Mouse (Mus musculus) urinary bladder, postnatal 4 days (tissue): Measurements from ENCODE around the gene Gm49392.
"Not testable (repeated sequence)": the region's sequence is repeated elsewhere in the genome, so short reads cannot be mapped to it uniquely, and the experiment has no call there.

Experiments used
- DNase-seq, 2 experiments: peaks; one replicate each; pipeline ENCODE4 v3.0.0; 2021 to 2022; ENCODE audit warnings: low spot score in 2 of 2

Gm49392 gene

DNA sequence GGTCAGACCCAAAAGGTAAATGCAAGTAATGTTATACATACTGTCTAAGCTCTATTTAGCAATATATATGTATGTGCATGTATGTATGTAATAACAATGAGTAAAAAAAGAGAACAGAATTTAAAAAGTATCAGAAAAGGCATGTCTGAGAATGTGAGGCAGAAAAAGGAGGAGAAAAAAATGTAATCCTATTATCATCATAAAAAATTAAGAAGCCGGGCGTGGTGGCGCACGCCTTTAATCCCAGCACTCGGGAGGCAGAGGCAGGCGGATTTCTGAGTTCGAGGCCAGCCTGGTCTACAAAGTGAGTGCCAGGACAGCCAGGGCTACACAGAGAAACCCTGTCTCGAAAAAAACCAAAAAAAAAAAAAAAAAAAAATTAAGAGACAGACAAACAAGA, at the start of gene Gm49392:
Gene Gm49392, minus strand, starts transcription at position 101 of the 400 bp plus-strand sequence.
- DNase-seq, result not testable (repeated sequence)

DNA sequence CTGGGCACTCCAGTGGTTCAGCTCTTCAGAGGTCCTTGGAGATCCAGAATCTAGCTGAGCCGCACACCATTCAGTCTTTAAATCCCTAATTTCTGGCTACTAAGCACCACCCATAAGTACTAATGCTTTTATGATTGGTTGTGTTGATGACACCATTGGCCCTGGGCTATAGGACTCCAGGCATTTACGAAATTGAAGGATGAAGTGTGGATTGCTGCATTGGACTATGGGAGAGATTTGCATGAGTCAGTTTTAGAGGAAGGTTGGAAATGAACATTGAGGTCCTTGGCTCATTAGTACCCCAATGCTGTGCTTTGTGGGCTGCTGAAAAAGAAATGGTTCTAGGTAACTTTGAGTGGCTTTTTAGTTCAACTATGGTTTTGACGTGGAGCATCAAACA, 45.2 kb upstream of the Gm49392 start, which contains the start of gene Tpbpa:
Gene Tpbpa, minus strand, starts transcription at position 101 of the 400 bp plus-strand sequence.
- DNase-seq, result not testable (repeated sequence)

DNA sequence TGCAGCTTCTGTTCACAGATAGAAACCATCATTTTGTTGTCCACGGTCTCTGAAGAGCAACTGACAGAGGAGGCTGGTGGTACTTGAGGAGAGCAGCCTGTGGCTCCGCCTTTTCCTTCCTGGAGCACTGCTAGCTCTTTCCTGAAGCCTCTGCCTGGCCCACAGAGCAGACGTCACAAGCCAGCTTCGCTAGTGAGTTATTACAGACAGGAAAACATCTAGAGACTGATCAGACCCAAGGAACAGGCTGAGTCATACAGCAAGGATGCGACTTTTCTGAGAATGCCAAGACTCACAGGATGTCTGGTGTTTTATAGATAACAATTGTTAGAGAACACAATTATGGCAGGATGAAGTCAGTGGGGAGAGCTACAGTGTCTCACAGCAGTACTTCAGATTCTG, 39.8 kb upstream of the Gm49392 start, which contains the start of the genes Gm49391 and Ctla2a:
Gene Gm49391, minus strand, starts transcription at position 72 of the 402 bp plus-strand sequence.
Gene Ctla2a, minus strand, starts transcription at position 126 of the 402 bp plus-strand sequence.
- DNase-seq, result no peak

DNA sequence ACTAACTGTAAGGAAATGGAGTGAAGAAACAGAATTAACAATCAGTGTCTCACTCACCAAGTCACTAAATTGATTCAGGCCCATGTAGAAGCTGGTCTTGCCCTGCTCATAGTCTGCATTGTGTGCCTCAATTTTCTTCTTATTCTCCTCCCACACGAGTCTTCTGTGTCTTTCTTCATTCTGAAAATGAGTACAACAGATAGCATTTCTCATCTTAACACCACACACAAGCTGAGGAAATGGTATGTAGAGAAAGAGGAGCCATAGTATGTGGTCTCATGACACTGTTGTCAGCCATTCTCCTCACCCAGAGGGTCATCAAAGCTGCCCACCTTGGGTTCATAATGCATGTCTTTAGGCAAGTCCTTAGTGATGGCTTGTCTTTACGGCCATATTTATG, 38.8 kb upstream of the Gm49392 start, which contains the start of gene Gm49393:
Gene Gm49393, minus strand, starts transcription at position 101 of the 400 bp plus-strand sequence.
- DNase-seq, result not testable (repeated sequence)

DNA sequence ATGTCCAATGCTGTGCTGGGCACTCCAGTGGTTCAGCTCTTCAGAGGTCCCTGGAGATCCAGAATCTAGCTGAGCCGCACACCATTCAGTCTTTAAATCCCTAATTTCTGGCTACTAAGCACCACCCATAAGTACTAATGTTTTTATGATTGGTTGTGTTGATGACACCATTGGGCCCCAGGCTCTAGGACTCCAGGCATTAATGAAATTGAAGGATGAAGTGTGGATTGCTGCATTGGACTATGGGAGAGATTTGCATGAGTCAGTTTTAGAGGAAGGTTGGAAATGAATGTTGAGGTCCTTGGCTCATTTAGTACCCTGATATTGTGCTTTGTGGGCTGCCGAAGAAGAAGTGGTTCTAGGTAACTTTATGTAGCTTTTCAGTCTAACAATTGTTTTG, 8.1 kb upstream of the Gm49392 start, which contains the start of gene Tpbpb:
Gene Tpbpb, minus strand, starts transcription at position 101 of the 400 bp plus-strand sequence.
- DNase-seq, result not testable (repeated sequence)

DNA sequence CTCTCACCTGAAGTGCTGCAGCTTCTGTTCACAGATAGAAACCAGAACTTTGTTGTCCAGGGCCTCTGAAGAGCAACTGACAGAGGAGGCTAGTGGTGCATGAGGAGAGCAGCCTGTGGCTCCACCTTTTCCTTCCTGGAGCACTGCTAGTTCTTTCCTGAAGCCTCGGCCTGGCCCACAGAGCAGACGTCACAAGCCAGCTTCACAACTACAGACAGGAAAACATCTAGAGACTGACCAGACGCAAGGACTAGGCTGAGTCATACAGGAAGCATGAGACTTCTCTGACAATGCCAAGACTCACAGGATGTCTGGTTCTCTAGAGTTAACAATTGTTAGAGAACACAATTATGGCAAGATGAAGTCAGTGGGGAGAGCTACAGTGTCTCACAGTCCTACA, 634 bp upstream of the Gm49392 start, which contains the start of gene Ctla2b:
Gene Ctla2b, minus strand, starts transcription at position 120 of the 400 bp plus-strand sequence.
- no peak for DNase-seq

DNA sequence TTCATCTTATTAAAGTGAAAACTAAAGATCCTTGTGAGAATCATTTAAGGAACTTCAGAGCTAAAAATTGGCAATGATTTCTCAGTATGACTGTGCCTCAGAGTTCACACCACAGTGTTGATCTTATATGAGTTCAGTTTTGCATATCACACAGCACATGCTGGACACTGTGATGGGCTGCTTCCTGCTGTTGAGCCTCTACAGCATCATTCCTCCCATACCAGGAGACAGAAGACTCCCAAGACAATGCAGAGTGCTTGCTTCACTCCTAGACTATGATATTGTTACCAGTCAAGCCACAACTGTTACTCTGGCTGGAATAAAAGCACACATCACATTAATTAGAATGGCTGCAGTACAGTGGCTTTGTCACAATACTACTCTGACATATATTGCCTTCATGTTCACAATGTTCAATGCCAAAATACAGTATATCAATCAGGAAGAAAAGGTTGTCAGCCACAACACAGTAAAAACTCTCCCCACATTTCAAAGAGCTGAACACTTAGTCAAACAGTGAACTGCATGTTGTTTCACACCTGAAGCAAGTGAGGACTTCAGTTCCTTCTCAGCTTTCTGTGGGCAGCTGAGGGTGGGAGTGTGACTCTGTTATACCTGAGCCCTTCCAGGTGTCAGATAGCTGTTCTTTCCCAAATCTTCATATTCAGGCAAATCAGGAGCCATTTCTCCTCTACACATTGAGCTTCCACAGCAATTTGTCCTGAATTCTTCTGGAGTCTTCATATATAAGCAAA, 1.1 kb downstream of the Gm49392 start:
- DNase-seq, result no peak

DNA sequence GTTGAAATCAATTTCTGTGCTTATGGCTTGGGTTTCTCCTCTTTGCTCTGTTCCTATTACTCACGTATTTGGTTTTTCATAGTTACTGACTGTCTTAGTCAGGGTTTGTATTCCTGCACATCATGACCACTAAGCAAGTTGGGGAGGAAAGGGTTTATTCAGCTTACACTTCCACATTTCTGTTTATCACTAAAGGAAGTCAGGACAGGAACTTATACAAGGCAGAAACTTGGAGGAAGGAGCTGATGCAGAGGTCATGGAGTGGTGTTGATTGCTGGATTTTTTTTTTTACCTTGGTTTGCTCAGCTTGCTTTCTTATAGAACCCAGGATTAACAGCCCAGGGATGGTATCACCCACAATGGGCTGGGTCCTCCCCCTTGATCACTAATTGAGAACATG, 4.4 kb downstream of the Gm49392 start:
- no peak for DNase-seq

DNA sequence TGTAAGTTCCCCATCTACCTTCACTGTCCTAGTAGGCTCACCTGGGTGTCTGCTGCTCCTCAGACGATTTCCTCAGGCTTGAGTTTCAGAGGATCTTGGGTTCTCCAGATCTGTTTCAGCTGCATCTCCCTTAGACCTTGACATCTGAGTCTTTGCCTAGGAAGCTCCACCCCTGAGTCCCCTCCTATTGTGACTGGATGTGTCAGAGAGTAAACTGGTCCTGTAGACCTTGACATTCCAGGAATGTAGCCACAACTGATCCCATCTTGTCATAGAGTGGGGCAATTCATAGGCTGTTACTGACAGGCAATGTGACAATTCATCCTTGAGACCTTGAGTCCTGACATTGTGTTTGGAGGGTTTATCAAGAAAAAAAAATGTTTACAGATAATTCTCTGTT, 32.4 kb downstream of the Gm49392 start, which contains the start of gene 4930486L24Rik:
Gene 4930486L24Rik, minus strand, starts transcription at position 195 of the 400 bp plus-strand sequence.
- no peak for DNase-seq

DNA sequence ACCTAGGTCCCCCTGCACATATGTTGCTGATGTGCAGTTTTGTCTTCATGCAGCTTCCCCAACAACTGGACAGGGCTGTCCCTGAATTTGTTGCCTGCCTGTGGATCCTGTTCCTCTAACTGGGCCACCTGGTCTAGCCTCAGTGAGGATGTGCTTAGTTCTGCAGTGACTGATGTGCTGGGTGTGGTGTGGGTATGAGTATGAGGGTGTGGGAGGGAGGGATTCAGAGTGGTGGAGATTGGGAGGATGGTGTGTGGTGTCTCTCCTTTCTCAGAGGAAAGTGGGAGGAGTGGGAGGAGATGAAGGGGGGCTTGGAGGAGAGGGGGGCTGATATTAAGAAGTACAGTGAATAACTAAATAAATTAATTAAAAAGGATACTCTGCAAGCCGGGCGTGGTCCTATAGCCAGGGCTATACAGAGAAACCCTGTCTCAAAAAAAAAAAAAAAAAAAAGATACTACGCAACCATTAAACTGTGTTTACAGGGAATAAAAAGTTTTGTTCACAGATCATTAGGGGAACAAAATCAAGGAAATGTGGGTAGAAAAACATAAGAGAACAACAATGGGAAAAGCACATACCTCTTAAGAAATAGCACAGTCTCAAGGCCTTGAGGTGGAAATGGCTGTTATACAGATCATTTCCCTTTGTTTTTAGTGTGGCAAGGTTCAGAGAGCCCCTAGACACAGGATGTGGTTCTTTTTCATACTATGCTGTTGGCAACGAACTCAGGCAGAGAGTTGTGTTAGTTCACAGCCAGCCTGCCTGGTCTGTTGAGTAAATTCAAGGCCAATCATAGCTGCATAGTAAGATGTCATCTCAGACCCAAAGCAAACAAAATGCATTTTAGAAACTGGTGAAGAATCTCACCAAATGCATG, 48.2 kb downstream of the Gm49392 start:
- no peak for DNase-seq

DNA sequence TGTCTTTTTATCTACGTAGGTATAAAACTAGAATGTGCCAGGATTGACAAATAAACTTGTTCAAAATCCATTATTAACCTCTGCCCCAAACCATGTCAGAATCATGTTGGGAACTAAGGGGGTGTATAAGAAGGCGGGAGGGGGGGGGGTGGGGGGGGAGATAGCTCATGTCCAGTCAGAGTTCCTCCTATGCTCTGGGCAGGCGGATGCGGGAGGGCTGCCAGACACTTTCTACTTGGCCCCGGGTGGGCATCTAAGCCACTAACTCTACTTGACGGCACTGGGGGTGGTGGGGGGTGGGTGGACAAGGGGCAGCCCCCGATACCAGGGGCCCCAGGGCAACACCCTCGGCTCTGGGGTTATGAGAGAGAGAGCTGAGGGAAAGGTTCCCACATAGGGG, 53.5 kb downstream of the Gm49392 start:
- DNase-seq, result no peak

DNA sequence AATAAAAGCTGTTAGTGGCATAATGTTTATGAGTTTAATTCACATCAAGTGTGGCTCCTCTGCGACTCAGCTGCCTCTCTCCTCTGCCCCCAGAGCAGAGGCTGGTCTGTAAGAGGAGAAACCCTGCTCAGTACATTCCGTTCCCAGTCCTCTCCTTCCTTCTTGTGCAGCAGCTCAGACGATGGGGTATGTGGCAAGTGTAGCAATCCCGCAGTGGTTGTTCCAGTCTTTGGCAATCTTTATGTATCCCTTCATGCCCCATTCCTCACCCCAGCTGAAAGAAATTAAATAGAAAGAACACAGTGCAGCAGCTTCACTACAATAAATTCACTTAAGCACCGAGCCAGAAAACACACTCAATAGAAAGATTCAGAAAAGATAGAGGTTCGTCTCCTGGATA, 54.0 kb downstream of the Gm49392 start:
- DNase-seq, result no peak

DNA sequence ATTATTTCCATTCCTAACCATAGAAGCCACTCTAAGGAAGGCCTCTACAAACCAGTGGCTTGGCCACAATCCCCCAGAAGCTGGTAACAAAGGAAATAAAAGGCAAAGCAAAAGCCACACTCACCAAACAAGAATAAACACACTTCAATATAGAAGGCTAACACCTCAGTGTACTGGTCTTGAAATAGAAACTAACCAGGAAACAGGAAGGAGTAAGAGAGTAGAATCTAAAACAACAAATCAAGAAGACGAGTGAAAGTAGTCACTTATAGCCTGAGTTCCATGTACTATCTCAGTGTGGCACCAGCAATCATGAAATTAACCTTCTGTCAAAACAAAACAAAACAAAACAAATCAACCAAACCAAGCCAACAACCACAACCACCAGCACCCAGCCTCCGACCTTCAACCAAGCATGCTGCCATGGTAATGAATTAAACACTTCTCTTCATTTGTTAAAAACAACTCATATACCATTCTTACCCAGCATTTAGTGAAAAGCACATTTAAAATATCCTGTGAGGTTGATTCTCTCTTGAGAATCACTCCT, 57.3 kb downstream of the Gm49392 start:
- no peak for DNase-seq

DNA sequence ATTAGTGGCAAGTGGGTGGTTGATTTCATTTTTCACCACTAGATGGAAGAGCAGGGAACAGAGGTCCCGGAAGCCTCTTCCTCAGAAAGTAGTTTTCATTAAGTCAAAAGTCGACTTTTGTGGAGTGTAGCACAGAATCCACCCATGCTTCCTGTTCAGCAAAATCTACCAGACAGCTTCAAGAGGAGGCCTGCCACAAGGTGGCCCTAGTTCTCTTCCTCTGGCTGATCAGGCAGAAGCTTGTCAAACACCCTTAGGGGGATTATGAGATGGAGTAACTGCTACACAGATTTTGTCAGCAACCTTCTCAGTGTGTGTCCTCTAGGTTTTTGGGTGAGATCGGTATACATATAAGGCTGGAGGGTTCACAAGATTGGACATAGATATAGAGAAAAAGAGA, 70.6 kb downstream of the Gm49392 start:
- no peak for DNase-seq

DNA sequence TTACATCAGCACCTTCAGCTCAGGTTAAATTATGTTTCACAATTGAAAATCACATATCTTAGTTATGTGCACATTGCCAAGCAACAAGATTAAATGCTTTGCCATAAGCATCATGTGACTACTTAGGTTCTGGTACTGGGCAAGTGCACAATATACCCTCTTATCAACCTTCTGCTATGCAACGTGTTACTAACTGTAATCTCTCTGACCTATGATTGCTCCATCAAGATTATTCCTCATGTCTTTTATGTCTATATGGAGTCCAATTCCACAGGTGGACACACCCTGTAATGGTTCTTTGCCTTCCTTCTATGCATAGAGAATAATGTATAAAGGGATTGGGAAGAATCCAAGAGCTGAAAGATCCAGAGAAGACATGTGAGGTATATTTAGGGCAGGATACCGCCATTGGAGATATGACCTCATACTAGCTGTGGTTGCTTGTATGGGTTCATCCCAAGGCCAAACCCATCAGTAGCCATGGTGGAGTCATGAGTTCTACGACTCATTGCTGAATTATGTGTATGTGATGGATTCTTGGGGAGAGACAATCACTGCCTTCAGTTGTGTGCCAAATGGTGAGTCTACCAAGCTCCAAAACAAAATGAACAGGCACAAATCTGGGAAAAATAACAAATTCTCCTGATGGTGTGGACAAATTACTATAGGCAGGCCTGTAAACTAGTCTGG, 76.1 kb downstream of the Gm49392 start:
- DNase-seq, result no peak

DNA sequence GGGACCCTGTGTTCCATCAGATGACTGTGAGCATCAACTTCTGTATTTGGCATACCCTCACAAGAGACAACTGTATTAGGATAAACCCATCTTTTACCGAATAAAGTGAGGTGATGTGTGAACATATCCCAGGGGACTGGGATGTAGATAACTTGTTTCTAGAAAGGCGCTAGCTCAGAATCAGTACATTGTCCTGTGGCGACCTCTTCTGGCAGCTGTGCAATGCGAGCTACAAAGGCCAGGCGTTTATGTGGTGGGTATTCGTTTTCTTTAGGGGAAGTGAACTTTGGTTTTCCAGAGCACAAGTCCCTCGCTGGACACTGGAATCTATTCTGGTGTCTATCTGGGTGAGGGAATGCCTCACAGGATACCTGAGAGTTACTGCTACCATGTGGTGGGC, 77.2 kb downstream of the Gm49392 start:
- no peak for DNase-seq

DNA sequence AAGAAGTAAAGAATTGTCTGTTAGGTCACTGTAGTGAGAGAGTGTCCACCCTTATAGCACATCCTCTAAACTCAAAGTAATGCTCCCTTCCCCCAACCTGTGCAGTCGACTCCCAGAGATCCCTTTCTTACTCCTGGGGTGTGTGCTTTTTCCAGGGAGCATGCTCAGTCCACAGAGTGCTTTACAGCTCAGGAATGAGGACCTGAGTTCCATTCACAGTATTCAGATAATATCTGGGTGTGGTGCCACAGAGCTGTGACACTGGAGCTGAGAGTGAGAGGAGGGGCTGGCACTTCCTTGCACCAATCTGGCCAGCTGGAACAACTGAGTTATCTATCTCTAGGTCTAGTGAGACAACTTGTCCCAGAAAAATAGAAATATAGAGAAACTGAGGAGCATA, 83.0 kb downstream of the Gm49392 start:
- DNase-seq, result no peak

DNA sequence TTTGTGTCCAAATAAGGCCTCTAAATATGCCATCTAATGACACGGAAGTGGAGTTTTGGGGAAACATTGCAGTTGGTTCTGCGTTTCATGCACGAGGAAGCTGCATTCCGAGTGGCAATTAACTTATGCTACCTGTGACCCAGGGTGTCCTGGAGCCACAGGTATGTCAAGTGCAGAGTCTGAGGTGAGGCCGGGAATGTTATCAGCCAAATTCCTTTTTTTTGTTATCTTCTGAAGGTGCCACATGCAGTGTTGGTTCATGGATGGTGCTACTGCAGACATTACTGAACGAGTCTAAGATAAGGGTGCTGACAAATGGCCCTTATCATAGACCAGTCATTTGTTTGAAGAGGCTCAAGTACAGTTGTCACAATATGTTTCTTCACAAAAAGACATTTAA, 83.9 kb downstream of the Gm49392 start:
- DNase-seq, result no peak

DNA sequence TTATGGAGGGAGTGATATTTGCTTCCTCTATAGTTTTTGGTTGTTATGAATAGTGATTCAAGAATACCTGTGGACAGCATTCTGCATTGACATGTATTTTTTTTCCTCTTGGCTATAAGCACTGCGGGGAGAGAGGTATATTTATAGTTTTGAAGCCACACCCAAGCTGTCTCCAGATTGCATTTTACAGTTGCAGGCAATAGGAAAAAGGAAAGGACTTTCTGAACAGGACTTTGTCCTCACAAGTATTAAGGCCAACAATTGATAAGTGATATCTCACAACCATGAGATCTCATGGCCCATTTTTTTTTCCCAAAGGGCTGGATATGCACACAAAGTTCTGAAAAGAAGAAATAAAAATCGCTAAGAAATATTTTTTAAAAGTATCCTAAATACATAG, 87.0 kb downstream of the Gm49392 start:
- DNase-seq, result no peak

DNA sequence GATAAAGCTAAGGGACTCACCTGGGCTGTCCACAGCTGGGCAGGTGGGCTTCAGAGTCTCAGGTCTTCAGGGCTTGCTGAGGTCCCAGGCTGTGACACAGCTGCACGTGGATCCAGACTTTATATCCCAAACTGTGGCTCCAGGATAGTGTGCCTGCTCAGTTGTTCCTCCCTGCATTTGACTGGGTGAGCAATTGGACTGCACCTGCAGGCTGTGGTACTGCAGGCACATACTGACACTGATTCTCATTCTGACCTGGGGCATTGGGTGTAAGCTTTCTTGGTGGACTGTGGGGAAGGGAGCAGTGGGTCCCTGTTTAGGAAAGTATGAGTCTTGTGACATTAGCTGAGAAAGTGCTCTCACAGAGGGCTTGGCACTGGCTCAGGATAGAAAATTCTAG, 93.9 kb downstream of the Gm49392 start, which contains the start of gene Ctsll3:
Gene Ctsll3, minus strand, starts transcription at position 101 of the 400 bp plus-strand sequence.
- no peak for DNase-seq
